Mouse (Mus musculus) frontal cortex, postnatal 25 days (tissue): Measurements from ENCODE around the gene Ubap1l.
"Not testable (repeated sequence)": the region's sequence is repeated elsewhere in the genome, so short reads cannot be mapped to it uniquely, and the experiment has no call there.

Source experiments
- DNase-seq, 2 experiments: peaks; one replicate each; pipeline ENCODE4 v3.0.0; 2022; ENCODE audit warnings: low spot score in 2 of 2

Gene Ubap1l

GRCm38 (mm10) chr9:65360641-65361448 is at the start of gene Ubap1l:
Gene Ubap1l, plus strand, starts transcription at chr9:65361041.
- no peak for DNase-seq

DNA sequence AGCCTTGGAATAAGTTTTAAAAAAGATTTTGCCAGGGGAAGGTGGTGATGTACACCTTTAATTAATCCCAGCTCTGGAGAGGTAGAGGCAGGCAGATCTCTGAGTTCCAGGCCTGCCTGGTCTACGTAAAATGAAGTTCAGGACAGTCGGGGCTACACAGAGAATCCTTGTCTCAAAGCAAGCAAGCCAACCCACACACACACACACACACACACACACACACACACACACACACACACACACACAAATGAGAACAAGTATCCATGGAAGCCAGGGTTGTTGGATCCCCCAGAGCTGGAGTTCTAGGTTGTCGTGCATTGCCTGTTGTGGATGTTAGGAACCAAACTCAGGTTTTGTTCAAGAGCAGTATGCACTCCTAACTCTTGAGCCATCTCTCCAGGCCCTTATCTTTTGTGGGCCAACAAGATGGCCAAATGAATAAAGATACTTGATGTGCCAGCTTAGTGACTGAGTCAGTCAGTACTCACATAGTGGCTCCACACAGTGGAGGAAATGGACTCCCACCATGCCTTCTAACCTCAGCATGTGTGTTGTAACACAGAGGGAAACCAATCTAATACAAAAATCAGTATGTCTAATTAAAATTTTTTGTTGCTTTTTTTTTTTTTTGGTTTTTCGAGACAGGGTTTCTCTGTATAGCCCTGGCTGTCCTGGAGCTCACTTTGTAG is 48.0 kb upstream of the Ubap1l start:
- no peak for DNase-seq

DNA sequence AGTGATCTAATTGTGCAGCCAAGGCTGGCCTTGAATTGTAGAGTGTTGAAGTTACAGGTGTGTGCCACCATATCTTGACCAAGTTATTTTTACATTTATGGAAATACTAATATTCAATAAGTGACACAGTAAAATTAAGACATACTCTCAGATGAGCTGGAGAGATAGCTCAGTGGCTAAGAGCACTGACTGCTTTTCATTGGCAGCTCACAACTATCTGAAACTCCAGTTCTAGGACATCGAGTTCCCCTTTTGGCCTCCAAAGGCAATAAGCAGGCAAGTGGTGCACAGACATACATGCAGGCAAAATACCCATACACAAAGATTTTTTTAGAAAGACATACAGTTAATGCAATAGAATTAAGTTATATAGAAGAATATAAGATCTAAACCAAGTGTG is 47.0 kb upstream of the Ubap1l start:
- no peak for DNase-seq

DNA sequence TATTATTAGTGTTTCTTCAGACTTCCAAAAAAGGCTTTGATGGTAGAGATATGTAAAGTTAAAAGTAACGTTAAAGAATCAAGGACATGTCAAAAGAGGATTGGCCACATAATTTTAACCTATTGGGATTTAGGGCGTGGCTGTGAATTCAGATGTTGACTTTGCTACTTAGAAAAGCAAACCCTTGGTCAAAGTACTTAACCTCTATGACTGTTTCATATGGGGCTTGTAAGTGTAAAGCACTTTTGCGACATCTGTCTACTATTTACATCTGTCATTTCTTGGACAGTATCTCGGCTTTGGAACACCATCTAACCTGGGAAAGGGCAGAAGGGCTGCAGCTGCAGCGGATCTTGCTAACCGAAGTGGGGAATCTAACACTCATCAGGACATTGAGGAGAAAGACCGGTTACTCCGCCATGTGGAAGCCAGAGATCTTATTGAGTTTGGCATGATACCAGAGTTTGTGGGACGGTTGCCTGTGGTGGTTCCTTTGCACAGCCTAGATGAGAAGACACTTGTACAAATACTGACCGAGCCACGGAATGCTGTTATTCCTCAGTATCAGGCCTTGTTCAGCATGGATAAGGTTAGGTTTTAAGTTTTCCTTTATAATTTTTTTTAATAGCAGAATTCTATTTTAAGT is 38.5 kb upstream of the Ubap1l start:
- no peak for DNase-seq

- DNase-seq = no peak
These were observed 34.9 kb upstream of the Ubap1l start for GRCm38 (mm10) chr9:65325971-65326370.

GRCm38 (mm10) chr9:65327371-65327770 is 33.5 kb upstream of the Ubap1l start:
- no peak for DNase-seq

DNA sequence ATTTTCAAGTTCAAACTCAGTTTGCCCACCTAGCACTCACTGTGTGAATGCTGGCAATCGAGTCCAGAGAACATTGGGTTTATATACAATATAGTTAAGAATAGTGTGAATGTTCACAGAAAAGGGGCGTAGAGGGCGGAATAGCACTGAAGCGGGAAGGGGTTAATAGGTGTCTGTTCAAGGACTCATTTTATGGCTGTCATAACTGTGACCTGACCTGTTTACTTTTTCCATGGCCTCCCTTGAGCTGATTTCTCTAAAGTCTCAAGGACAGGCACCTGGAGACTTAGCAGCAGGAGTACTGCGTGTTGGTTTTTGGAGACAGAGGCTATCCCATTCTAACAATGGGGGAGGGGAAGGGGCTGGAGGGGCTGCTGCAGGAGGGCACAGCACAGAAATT is 26.9 kb upstream of the Ubap1l start:
- no peak for DNase-seq

GRCm38 (mm10) chr9:65339146-65339545 is 21.7 kb upstream of the Ubap1l start:
- no peak for DNase-seq

DNA sequence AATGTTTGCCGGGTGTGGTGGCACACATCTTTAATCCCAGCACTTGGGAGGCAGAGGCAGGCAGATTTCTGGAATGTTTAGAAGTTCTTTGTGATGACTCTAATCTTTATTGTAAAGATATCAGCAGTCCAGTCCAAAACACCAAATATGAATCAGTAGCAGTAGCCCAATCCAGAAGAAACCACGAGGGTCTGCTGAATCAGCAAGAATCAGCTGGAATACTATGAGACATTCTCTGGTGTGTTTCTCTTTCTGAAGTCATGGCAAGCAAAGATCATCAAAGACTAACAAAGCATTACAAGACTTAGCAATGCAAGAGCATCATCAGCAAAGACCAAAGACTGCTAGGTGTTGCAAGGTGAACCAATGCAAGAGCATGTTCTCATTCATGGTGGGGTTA is 20.4 kb upstream of the Ubap1l start:
- DNase-seq = no peak

DNA sequence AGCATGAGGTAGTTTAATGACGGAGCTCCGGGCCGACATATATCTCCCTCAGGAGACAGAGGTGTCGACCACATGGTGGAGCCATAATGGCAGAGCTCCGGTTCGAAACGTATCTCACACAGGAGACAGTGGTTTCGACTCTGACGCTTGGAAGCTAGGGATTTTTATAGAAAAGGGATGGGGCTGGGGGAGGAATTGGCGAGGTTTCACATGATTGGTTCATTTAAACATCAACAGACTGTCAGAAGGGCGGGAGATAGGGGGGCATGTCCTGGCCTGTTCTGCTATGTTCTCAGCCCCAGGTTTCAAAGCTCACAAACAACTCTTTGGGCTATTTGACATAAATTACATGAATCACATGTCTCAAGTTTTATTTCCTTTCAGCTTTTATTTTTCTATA is 15.4 kb upstream of the Ubap1l start:
- DNase-seq = not testable (repeated sequence)

DNA sequence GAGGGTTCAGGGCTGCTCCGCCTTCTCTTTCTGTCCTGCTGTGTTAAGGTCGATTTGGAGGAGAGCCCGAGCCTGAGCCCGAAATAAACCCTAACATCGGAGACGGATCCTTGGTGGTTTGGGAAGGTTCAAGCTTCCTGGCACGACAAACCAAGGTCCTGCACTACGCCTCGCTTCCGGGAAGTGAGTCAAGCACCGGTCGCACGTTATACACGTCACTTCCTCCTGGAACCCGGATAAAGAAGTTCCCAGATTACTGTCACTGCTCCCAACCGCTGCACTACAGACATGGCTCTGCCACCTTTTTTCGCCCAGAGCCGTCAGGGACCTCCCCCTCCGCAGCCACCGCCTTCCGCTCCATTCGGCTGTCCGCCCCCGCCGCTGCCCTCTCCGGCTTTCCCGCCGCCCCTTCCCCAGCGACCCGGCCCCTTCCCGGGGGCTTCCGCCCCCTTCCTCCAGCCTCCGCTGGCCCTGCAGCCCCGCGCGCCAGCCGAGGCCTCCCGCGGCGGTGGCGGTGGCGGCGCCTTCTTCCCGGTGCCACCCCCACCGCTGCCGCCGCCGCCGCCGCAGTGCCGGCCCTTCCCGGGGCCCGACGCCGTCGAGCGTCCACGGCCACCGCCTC is 14.9 kb upstream of the Ubap1l start, which contains the start of gene Pdcd7:
TSS of gene Pdcd7 (plus strand) at position 251 of the 622 bp plus-strand sequence.
- DNase-seq = peak; percentile 95 to 96

GRCm38 (mm10) chr9:65346476-65347111 is 14.2 kb upstream of the Ubap1l start:
- peak; percentile 15 to 20 for DNase-seq

DNA sequence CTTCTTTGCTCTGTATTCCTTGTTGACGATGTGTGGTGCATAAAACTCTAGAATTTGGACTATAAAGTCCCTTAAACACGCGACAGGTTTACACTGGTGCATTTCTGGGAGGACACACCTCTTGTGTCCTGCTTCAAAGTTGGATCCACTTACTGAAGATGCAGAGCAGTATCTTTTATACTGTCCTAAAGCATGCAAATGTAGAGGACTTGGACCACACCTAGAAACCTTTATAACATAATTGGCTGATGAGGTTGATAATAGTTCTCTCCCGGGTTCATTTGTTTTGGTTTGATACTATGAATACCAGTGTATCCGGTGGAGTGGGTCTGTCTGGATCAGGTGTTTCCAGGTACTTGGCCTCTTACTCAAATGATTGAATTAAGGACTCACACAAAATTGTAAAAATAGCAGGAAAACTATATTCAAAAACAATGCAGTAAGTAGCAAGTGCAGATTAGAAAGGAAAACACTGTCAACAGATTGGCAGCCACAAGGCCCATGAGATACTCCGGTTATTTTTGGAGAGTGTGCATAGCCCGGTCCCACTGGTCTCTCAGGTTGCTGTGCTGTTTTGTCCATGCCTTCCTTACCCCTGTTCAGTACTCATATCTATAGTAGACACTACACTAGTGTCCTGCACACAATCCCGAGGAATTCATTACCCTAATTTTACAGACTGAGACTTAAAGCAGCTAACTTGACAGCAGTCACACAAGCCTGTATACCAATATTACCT is 13.6 kb upstream of the Ubap1l start:
- DNase-seq = no peak

- DNase-seq = no peak
These were observed 7.6 kb upstream of the Ubap1l start for GRCm38 (mm10) chr9:65353251-65353650.

DNA sequence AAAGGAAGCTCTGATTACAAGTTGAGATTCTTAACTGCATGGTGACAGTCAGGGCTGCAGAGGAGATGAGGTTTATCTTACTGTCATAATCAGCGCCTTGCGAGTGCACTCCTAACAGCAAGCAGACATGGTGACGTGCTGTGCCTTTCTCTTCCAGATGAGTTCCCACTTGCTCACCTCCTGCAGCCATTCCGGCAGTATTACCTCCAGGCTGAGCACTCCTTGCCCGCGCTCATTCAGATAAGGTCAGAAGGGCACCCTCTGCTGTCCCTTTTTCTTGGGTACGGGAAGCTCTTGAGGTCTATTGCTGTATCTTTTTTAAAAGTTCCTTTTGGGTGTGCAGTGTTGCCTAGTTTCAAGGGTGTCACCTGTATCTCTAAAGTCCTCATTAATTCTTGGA is 4.3 kb upstream of the Ubap1l start:
- no peak for DNase-seq

DNA sequence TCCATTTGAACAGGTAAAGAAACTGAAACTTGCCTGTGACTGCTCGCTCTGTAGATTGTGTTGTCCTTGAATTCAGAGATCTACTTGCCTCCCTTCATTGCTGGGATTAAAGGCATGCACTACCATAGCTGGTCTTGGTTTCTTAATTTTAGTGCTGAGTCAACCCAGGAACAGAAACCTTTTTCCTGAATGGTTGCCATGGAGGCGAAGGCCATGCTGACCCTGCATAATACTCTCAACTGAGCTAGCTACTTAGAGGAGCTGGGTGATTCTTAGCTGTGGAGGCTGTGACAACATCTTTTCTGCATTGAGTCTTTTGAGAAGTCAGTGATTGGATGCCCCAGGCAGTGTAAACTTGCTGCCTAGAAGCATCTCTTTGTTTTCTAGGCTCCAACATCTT is 3.9 kb upstream of the Ubap1l start:
- DNase-seq = no peak

GRCm38 (mm10) chr9:65358956-65359480 is 1.8 kb upstream of the Ubap1l start:
- no peak for DNase-seq

GRCm38 (mm10) chr9:65363684-65364083 is 2.8 kb downstream of the Ubap1l start:
- DNase-seq = no peak

DNA sequence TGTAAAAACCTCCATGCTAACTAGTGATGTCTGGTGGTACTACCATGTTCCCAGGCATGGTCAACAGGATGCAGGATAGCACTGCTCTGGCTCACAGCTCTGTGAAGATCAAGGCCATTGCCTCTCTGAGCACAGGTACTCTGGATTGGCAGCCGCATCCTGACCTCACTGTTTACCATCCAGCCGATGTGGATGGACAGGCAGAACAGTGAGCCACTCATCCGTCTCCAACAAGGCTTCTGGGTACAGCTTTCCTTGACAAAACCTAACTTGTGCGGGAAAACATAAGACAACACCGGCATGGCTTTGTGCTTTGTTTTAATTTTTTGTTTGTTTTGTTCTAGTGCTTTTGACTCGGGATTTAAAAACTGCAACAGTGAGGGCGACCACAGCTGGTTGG is 4.9 kb downstream of the Ubap1l start:
- DNase-seq = no peak

DNA sequence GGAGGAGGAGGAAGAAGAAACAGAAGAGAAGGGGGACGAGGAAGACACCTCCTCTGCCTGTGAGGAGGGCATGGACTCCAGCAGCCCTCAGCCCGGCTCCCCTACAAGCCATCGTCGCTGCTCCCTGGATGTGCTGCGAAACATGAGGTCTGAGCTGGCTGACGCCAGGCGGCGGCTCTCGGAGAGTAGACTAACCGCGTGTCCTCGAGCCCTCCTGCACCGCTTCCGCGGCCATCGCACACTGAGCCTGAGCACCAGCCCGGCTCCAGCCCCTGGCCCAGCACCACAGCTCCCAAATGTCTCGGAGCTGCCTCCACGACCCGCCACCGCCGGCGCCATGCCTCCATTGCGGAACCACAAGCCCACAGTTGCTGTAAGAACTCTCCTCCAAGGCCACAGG is 10.9 kb downstream of the Ubap1l start:
- no peak for DNase-seq

DNA sequence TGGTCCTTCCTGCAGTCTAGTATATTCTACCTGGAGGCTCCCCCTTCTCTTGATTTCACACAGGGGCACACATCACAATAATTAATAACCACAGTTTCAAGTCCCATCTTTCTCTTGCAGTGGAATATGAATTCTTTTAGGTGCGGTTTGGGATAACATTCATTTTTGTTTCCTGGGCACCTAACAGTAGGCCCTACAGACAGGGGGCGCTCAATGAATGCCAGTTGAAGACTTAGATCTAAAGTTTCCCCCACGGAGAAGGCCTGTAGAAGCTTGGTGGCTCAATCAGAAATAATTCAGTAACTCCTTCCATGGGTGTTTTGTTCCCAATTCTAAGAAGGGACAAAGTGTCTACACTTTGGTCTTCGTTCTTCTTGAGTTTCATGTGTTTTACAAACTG is 11.6 kb downstream of the Ubap1l start:
- no peak for DNase-seq
